ENCODE assay signal across 9 mouse cellular contexts in the genomic region with DNA sequence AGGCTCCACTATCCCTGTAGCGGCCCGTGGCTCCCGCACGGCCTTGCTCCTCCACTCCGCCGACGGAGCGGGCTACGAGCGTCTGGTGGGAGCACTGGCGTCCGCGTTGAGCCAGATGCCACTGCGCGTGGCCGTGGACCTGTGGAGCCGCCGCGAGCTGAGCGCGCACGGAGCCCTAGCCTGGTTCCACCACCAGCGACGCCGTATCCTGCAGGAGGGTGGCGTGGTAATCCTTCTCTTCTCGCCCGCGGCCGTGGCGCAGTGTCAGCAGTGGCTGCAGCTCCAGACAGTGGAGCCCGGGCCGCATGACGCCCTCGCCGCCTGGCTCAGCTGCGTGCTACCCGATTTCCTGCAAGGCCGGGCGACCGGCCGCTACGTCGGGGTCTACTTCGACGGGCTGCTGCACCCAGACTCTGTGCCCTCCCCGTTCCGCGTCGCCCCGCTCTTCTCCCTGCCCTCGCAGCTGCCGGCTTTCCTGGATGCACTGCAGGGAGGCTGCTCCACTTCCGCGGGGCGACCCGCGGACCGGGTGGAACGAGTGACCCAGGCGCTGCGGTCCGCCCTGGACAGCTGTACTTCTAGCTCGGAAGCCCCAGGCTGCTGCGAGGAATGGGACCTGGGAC. TPM values are rescaled to one million over a fixed set of nuclear protein-coding genes. Genes with fewer than 3 reads are reported as not detected.
DNase-seq lines count a peak whose midpoint lies in the region; TF ChIP-seq lines count a peak whose summit lies in the region.
"Had no signal": no experiment of that assay in that cellular context is flagged by ENCODE, and none has a peak within 500 bp of the region (broad histone marks: within the 10 kb centered on the region; RNA-seq: fewer than 3 reads in every experiment).

No protein-coding gene starts in this region.

- peak overlapping the region; percentile 69 for H3K27ac ChIP-seq in bone marrow macrophage, adult 2 months (ENCODE audit: insufficient read depth, low read depth, low read length)
- no peak overlapping the region for H3K27ac ChIP-seq in embryonic fibroblast, embryonic 13.5 days (ENCODE audit: insufficient read depth, low read length)
- H3K27ac ChIP-seq in limb, embryonic 10.5 days = peak overlapping the region; percentile 81
- peak overlapping the region; percentile 95 for H3K27ac ChIP-seq in midbrain, embryonic 10.5 days (replicated peaks)

- TF ChIP-seq POLR2A in bone marrow macrophage, adult 2 months (IDR thresholded peaks at IDR 0.05; ENCODE audit: borderline replicate concordance, low read depth, low read length) = no peak
- no peak for TF ChIP-seq POLR2A in embryonic fibroblast, embryonic 13.5 days (IDR thresholded peaks at IDR 0.05; ENCODE audit: low read depth, low read length)

- H3K9me3 ChIP-seq in limb, embryonic 10.5 days (replicated peaks) = no peaks in the 10 kb centered on the region
- H3K9me3 ChIP-seq in midbrain, embryonic 10.5 days (replicated peaks) = no peaks in the 10 kb centered on the region

- peaks cover 48% of the 10 kb centered on the region for H3K27me3 ChIP-seq in limb, embryonic 10.5 days (ENCODE audit: low read depth, poor library complexity, severe bottlenecking)
- H3K27me3 ChIP-seq in midbrain, embryonic 10.5 days (ENCODE audit: low read depth, poor library complexity, severe bottlenecking) = peaks cover 30% of the 10 kb centered on the region

- WGBS in limb, embryonic 10.5 days = 4% methylated on average over 65 of the region's 65 CpGs
- WGBS in midbrain, embryonic 10.5 days = 1% methylated on average over 65 of the region's 65 CpGs

- no peaks in the 10 kb centered on the region for H3K36me3 ChIP-seq in limb, embryonic 10.5 days
- peaks cover 20% of the 10 kb centered on the region for H3K36me3 ChIP-seq in midbrain, embryonic 10.5 days

- peak; percentile 11 for DNase-seq in heart, adult 8-10 months (ENCODE audit: low spot score)
- DNase-seq in heart, adult 11 months = no peak
- peak; percentile 40 for DNase-seq in heart, postnatal 4 days
- DNase-seq in limb, embryonic 10.5 days (ENCODE audit: low spot score) = no peak
- no peak for DNase-seq in midbrain, embryonic 10.5 days (ENCODE audit: low spot score)
- DNase-seq in testis, postnatal 10 days (ENCODE audit: low spot score) = peak; percentile 62

- peak overlapping the region; percentile 69 for H3K4me3 ChIP-seq in bone marrow macrophage, adult 2 months (ENCODE audit: insufficient read depth, low read length)
- H3K4me3 ChIP-seq in embryonic fibroblast, embryonic 13.5 days (ENCODE audit: insufficient read depth, low read length) = peak overlapping the region; percentile 43
- H3K4me3 ChIP-seq in limb, embryonic 10.5 days = peak overlapping the region; percentile 59
- H3K4me3 ChIP-seq in midbrain, embryonic 10.5 days = peak overlapping the region; percentile 80

- peaks cover 35% of the 10 kb centered on the region for H3K4me1 ChIP-seq in bone marrow macrophage, adult 2 months (ENCODE audit: control insufficient read depth, insufficient read depth, low read length)
- peaks cover 16% of the 10 kb centered on the region for H3K4me1 ChIP-seq in embryonic fibroblast, embryonic 13.5 days (ENCODE audit: control insufficient read depth, insufficient read depth, low read length)
- H3K4me1 ChIP-seq in limb, embryonic 10.5 days = peaks cover 32% of the 10 kb centered on the region
- H3K4me1 ChIP-seq in midbrain, embryonic 10.5 days = peaks cover 49% of the 10 kb centered on the region

- TF ChIP-seq CTCF in bone marrow macrophage, adult 2 months (IDR thresholded peaks at IDR 0.05; ENCODE audit: low read depth, low read length) = no peak
- 0 out of 2 replicates have a peak, but pooled peaks have one; percentile 7 for TF ChIP-seq CTCF in embryonic fibroblast, embryonic 13.5 days (IDR thresholded peaks at IDR 0.05; ENCODE audit: borderline replicate concordance, insufficient read depth, low read length)

RNA-seq across cellular contexts. Expression of a gene that starts 0.5 kb away (rescaled TPM):
- 10 to 100 TPM; 53.9 to 63.4 (median 59.2) TPM for total RNA-seq in heart, adult 8-10 months (2022)
- polyA plus RNA-seq in bone marrow macrophage, adult 2 months (2012; ENCODE audit: insufficient read depth, insufficient read length, missing spikeins) = 22.0 and 23.9 TPM in 2 replicates
- polyA plus RNA-seq in embryonic fibroblast, embryonic 13.5 days (2011; ENCODE audit: insufficient read length, low read depth, missing spikeins) = 27.5 and 34.4 TPM in 2 replicates
- total RNA-seq in heart, postnatal 4 days (2021) = 10 to 100 TPM; 34.6 to 41.5 TPM
- polyA plus RNA-seq in limb, embryonic 10.5 days (2016; fragmentation: Nextera tagmentation; extraction: Ambion mirVana) = 16.2 and 17.4 TPM in 2 replicates
- 43.0 and 45.4 TPM in 2 replicates for polyA plus RNA-seq in midbrain, embryonic 10.5 days (2016; fragmentation: Nextera tagmentation; extraction: Ambion mirVana)

RNA-seq across cellular contexts. Expression of a gene that starts 11.4 kb away (rescaled TPM):
- total RNA-seq in heart, adult 8-10 months (2022) = 1 to 10 TPM; 5.6 to 9.9 (median 7.5) TPM
- not detected in 2 replicates for polyA plus RNA-seq in bone marrow macrophage, adult 2 months (2012; ENCODE audit: insufficient read depth, insufficient read length, missing spikeins)
- polyA plus RNA-seq in embryonic fibroblast, embryonic 13.5 days (2011; ENCODE audit: insufficient read length, low read depth, missing spikeins) = 20.7 and 23.5 TPM in 2 replicates
- 10 to 100 TPM in 1 of 2 experiments, 1 to 10 TPM in 1; 7.9 to 10.2 TPM for total RNA-seq in heart, postnatal 4 days (2021)
- polyA plus RNA-seq in limb, embryonic 10.5 days (2016; fragmentation: Nextera tagmentation; extraction: Ambion mirVana) = 3.4 and 4.0 TPM in 2 replicates
- 4.4 and 5.3 TPM in 2 replicates for polyA plus RNA-seq in midbrain, embryonic 10.5 days (2016; fragmentation: Nextera tagmentation; extraction: Ambion mirVana)

RNA-seq across cellular contexts. Expression of a gene that starts 19.1 kb away (rescaled TPM):
- total RNA-seq in heart, adult 8-10 months (2022) = not detected
- polyA plus RNA-seq in bone marrow macrophage, adult 2 months (2012; ENCODE audit: insufficient read depth, insufficient read length, missing spikeins) = not detected in 2 replicates
- polyA plus RNA-seq in embryonic fibroblast, embryonic 13.5 days (2011; ENCODE audit: insufficient read length, low read depth, missing spikeins) = not detected in 2 replicates
- total RNA-seq in heart, postnatal 4 days (2021) = not detected
- 0.60 and 0.73 TPM in 2 replicates for polyA plus RNA-seq in limb, embryonic 10.5 days (2016; fragmentation: Nextera tagmentation; extraction: Ambion mirVana)
- polyA plus RNA-seq in midbrain, embryonic 10.5 days (2016; fragmentation: Nextera tagmentation; extraction: Ambion mirVana) = 2.0 and 2.3 TPM in 2 replicates
- total RNA-seq: heart, postnatal 14 days had no signal

RNA-seq across cellular contexts. Expression of a gene that starts 24.3 kb away (rescaled TPM):
- 1 to 10 TPM in 2 of 4 experiments, under 1 TPM in 2; 0.60 to 2.0 (median 1.1) TPM for total RNA-seq in heart, adult 8-10 months (2022)
- 0.47 TPM in 1 of 2 replicates, not detected in the other for polyA plus RNA-seq in bone marrow macrophage, adult 2 months (2012; ENCODE audit: insufficient read depth, insufficient read length, missing spikeins)
- polyA plus RNA-seq in embryonic fibroblast, embryonic 13.5 days (2011; ENCODE audit: insufficient read length, low read depth, missing spikeins) = not detected in 2 replicates
- total RNA-seq in heart, postnatal 4 days (2021) = 1 to 10 TPM; 1.1 to 1.3 TPM
- polyA plus RNA-seq in limb, embryonic 10.5 days (2016; fragmentation: Nextera tagmentation; extraction: Ambion mirVana) = 2.2 and 2.3 TPM in 2 replicates
- 1.1 and 1.4 TPM in 2 replicates for polyA plus RNA-seq in midbrain, embryonic 10.5 days (2016; fragmentation: Nextera tagmentation; extraction: Ambion mirVana)

RNA-seq across cellular contexts. Expression of a gene that starts 40.2 kb away (rescaled TPM):
- total RNA-seq in heart, adult 8-10 months (2022) = 10 to 100 TPM; 21.0 to 21.4 (median 21.1) TPM
- polyA plus RNA-seq in bone marrow macrophage, adult 2 months (2012; ENCODE audit: insufficient read depth, insufficient read length, missing spikeins) = 28.4 and 31.5 TPM in 2 replicates
- polyA plus RNA-seq in embryonic fibroblast, embryonic 13.5 days (2011; ENCODE audit: insufficient read length, low read depth, missing spikeins) = 48.6 and 48.9 TPM in 2 replicates
- total RNA-seq in heart, postnatal 4 days (2021) = 10 to 100 TPM; 28.3 to 34.7 TPM
- 90.3 and 98.5 TPM in 2 replicates for polyA plus RNA-seq in limb, embryonic 10.5 days (2016; fragmentation: Nextera tagmentation; extraction: Ambion mirVana)
- polyA plus RNA-seq in midbrain, embryonic 10.5 days (2016; fragmentation: Nextera tagmentation; extraction: Ambion mirVana) = 90.0 and 93.5 TPM in 2 replicates

Comparison
In these comparisons a context has a peak if more than half of its experiments do, and no peak if none do; other contexts are left out.
1. DNase-seq: peak in heart, adult 8-10 months (single experiment), heart, postnatal 4 days (single experiment) and testis, postnatal 10 days (single experiment); none in heart, adult 11 months (single experiment), limb, embryonic 10.5 days (single experiment) and midbrain, embryonic 10.5 days (single experiment).
2. Peak in every context shown above with its lines, with median percentiles within 50 percentile points of each other: H3K4me3 ChIP-seq.